Mouse (Mus musculus): ENCODE data around the gene Spty2d1. TPM values are rescaled to one million over a fixed set of nuclear protein-coding genes. Genes with fewer than 3 reads are reported as not detected.
"Not testable (repeated sequence)": the region's sequence is repeated elsewhere in the genome, so short reads cannot be mapped to it uniquely, and the experiment has no call there.

Gene Spty2d1
- polyA plus RNA-seq (2012; rRNA removed): 3.8 and 6.2 TPM in 2 replicates

GRCm38 (mm10) chr7:47008168-47008993 is at the start of gene Spty2d1:
Gene Spty2d1 (minus strand): TSS chr7:47008411.
- under 1% methylated on average over 57 of the region's 57 CpGs for WGBS
- peak; percentile 94 for DNase-seq (ENCODE audit: low read depth, low spot score)

DNA sequence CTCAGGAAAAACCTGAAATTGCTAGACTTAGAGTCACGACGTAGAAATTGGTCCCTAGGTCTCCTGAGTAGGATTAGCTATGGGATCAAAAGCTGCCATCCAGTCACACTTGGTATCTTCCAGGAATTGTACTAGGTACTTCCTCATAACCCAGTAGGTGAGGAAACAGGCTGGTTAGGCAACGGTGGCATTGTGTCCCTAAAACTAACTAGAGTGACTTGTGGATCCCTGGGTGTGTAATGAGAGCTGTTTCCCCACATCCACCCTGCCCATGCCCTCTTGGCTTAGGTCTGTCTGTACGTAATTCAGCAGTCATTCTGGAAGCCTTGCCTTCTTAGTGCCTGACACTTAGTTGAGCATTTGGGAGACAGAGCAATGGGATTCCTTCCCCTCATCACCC is 48.1 kb upstream of the Spty2d1 start:
- DNase-seq (ENCODE audit: low read depth, low spot score): no peak
- WGBS: 63% methylated on average over 4 of the region's 4 CpGs

- 61% methylated on average over 9 of the region's 9 CpGs for WGBS
- DNase-seq (ENCODE audit: low read depth, low spot score): no peak
Observed at GRCm38 (mm10) chr7:47055744-47056143, 47.5 kb upstream of the Spty2d1 start.

DNA sequence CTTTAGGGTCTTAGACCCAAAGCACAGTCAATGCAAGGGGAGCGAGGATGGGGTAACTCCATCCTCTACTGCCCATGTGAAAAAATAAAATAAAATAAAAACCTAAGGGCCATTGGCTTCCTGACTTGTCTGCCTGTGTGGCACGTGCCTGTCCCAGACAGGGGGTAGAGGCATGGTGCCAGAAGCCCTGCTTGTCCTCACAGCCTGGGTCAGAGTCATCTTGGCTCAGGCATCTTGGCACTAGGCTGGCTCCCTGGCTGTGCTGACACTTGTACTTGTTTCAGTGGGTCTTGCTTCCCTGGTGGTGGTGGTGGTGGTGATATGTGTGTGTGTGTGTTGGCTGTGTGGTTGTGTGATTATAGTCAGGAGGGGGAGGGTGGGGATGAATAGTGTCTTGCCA is 46.5 kb upstream of the Spty2d1 start:
- no peak for DNase-seq (ENCODE audit: low read depth, low spot score)
- WGBS: 50% methylated on average over 2 of the region's 2 CpGs

- DNase-seq (ENCODE audit: low read depth, low spot score): no peak
- WGBS: 92% methylated on average over 15 of the region's 15 CpGs
Observed at GRCm38 (mm10) chr7:47053287-47053686, 45.1 kb upstream of the Spty2d1 start.

DNA sequence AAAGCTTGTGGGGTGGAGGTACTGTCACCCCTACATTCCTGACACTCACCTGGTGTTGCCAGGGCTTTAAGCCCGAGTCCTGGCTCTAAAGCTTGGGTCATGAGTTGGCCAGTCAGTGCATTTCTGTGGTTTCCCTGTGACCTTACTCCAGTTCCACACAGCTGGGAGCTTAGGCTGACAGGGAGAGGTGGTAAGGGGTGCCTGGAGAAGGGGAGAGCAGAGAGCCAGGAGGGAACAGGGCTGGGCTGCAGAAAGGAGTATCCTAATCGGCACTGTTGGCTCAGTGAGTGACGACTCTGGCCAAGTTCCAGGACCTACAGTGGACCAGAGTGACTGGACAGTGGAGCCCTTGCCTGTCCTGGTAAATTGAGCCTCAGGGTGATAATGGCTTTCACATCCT is 44.1 kb upstream of the Spty2d1 start:
- DNase-seq (ENCODE audit: low read depth, low spot score): no peak
- 25% methylated on average over 3 of the region's 3 CpGs for whole genome bisulfite sequencing

DNA sequence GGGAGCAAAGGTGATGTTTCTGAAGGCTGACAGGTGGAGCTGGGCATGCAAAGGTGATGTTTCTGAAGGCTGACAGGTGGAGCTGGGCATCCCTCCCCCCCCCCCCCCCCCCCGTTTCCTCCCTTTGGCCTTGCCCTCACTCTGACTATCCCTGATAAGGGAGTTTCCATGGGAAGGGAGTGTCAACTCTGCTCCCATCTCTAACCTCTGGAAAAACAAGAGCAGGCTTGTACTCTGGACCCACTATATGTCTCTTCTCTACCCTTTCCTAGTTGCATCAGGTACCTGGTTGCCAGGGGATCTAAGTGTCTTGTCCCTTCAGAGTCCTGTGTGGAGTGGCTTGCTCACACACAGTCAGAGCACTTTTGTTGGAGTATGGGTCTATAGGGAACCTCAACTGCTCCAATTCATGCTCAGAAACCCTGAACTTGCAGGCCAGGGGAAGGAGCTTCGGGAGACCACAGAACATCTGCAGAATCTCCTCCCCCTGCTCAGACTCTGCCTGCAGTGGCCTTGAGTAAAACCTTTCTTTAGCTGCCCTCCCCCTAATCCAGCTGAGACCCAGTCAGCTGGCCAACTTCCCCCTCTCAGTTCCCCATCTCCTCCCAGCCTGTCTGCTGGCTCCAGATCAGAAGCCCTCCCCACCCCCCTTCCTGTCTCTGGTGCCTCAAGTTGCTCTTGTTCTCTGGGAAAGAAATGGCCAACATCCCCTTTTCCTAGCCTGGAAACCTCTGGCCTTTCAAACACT is 43.4 kb upstream of the Spty2d1 start:
- 6% methylated on average over 2 of the region's 2 CpGs for WGBS
- DNase-seq (ENCODE audit: low read depth, low spot score): no peak

GRCm38 (mm10) chr7:47050766-47051165 is 42.6 kb upstream of the Spty2d1 start:
- DNase-seq (ENCODE audit: low read depth, low spot score): no peak

GRCm38 (mm10) chr7:47050366-47050765 is 42.2 kb upstream of the Spty2d1 start, which contains the start of gene Tmem86a:
Gene Tmem86a (plus strand): TSS chr7:47050601.
- peak; percentile 69 for DNase-seq (ENCODE audit: low read depth, low spot score)
- under 1% methylated on average over 33 of the region's 33 CpGs for WGBS

More at GRCm38 (mm10) chr7:47050766-47051165, 42.6 kb upstream of the Spty2d1 start:
- WGBS: under 1% methylated on average over 34 of the region's 34 CpGs

GRCm38 (mm10) chr7:47042823-47043490 is 34.7 kb upstream of the Spty2d1 start:
- DNase-seq (ENCODE audit: low read depth, low spot score): no peak
- 29% methylated on average over 6 of the region's 6 CpGs for WGBS

GRCm38 (mm10) chr7:47042121-47042520 is 33.9 kb upstream of the Spty2d1 start:
- DNase-seq (ENCODE audit: low read depth, low spot score): no peak
- 70% methylated on average over 4 of the region's 4 CpGs for WGBS

- DNase-seq (ENCODE audit: low read depth, low spot score): no peak
- 93% methylated on average over 3 of the region's 3 CpGs for WGBS
Observed at GRCm38 (mm10) chr7:47041706-47042105, 33.5 kb upstream of the Spty2d1 start.

- DNase-seq (ENCODE audit: low read depth, low spot score): no peak
- 66% methylated on average over 8 of the region's 8 CpGs for WGBS
Observed at GRCm38 (mm10) chr7:47035426-47035825, 27.2 kb upstream of the Spty2d1 start.

DNA sequence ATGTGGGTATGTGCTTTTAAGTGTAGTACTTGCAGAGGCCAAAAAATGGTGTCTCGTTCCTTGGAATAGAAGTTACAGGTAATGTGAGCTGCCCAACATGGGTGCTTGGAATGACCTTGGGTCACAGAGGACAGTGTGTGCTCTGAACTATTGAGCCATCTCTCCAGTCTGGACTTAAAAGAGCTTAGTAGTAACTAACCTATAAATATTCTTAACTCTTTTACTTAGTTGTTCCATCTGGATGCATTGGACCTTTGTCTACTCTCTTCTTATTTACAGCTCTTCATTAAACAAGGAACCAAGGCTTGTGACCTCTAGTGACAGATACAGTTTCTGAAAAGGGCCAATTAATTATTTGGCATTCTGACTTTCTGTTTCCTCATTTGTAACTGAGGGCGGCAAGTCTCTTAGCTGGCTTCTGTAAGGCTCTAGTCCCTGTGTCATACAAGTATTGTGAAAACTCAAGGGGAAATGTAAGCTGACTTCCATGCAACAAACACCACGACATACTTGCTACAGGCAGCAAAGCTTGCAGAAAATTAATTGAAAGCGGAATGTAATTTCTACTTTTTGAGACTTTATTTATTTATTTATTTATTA is 26.7 kb upstream of the Spty2d1 start:
- DNase-seq (ENCODE audit: low read depth, low spot score): no peak
- 82% methylated on average over 4 of the region's 4 CpGs for WGBS

DNA sequence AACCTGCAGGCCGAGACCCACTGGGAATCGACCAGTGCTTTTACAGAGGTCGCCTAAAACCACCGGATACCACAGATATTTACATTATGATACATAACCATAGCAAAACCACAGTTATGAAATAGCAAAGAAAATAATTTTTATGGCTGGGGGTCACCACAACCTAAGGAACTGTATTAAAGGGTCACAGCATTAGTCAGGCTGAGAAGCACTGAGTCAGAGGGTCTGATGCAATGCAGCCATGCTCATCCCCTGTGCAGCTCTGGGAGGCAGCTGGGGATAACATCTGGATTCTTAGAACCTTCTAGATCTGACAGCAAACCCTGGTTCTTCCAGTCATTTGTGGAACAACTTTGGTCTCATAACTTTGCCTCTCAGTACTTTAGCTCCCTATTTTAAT is 23.2 kb upstream of the Spty2d1 start:
- WGBS: 65% methylated on average over 4 of the region's 4 CpGs
- DNase-seq (ENCODE audit: low read depth, low spot score): no peak

DNA sequence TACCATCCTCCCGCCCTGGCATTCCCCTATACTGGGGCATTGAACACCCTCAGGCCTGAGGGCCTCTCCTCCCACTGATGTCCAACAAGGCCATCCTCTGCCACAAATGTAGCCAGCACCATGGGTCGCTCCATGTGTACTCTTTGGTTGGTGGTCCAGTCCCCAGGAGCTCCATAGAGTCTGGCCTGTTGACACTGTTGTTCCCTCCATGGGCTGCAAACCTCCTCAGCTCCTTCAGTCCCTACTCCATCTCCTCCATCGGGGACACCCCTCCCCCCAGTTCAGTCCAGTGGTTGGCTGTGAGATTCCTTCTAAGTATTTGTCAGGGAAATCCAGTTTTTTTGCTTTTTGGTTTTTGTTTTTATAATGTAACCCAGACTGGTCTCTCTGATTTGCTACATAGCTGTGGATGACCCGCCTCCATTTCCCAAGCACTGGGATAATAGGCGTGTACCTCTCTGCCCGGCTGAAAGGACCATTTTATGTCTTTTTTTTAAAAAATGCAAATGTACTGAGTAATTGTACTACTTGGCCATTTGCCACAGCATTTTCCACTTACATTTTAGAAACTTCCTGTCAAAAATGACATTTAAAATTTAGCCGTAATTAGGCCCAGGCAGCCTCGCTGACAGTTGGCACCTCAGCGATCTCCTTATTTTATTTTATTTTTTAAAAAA is 22.4 kb upstream of the Spty2d1 start:
- no peak for DNase-seq (ENCODE audit: low read depth, low spot score)
- 76% methylated on average over 9 of the region's 9 CpGs for WGBS

DNA sequence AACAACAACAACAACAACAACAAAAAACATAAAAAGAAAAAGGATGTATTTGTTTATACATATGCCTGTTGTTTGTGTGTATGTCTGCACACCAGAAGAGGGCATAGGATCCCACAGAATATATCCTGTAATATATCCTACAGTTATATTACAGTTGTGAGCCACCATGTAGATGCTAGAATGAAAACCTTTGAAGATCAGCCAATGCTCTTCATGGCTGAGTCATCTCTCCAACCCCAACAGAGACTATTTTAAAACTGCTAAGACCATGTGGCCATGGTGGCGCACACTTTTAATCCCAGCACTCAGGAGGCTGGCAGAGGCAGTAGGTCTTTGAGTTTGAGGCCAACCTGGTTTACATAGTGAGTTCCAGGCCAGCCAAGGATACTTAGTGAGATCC is 19.3 kb upstream of the Spty2d1 start:
- 91% methylated on average over 1 of the region's 1 CpGs for WGBS
- no peak for DNase-seq (ENCODE audit: low read depth, low spot score)

- WGBS: 46% methylated on average over 3 of the region's 3 CpGs
Observed at GRCm38 (mm10) chr7:47026899-47027298, 18.7 kb upstream of the Spty2d1 start.

GRCm38 (mm10) chr7:47025429-47025828 is 17.2 kb upstream of the Spty2d1 start:
- DNase-seq (ENCODE audit: low read depth, low spot score): no peak
- WGBS: 72% methylated on average over 9 of the region's 9 CpGs

More at GRCm38 (mm10) chr7:47026899-47027298, 18.7 kb upstream of the Spty2d1 start:
- not testable (repeated sequence) for DNase-seq (ENCODE audit: low read depth, low spot score)

Measured in large intestine, adult 2 months (tissue).